Mouse (Mus musculus) 416B (cell line): Measurements from ENCODE around the gene Fip1l1.

Experiments
- DNase-seq: peaks from one replicate; pipeline ENCODE4 v3.0.0; 2011; ENCODE audit warnings: low read depth

Fip1l1 gene

GRCm38 (mm10) chr5:74535240-74536021 is at the start of gene Fip1l1:
Gene Fip1l1, plus strand, starts transcription at chr5:74535449.
- DNase-seq: peak; percentile 94

DNA sequence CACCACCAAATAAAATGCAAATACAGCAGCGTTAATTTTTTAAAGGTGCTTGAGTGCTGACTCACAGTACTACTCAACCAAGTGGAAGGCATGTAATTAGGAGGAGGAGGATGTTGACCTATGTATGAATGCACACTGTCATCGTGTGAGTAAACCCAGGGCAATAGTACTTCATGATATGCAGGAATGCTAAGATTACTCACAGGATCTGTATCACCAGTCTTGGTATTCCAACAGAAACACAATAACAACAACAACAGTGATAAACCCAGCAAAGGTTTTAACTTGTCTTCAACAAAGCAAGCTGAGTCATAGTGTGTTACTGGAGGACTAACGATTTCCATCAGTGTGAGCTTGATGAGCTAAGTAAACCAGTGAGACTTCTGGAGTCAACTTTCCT is 42.5 kb upstream of the Fip1l1 start:
- DNase-seq: peak; percentile 16

GRCm38 (mm10) chr5:74511686-74512085 is 23.6 kb upstream of the Fip1l1 start:
- DNase-seq: no peak

- peak; percentile 54 for DNase-seq
These were observed 8.2 kb upstream of the Fip1l1 start for GRCm38 (mm10) chr5:74527025-74527424.

DNA sequence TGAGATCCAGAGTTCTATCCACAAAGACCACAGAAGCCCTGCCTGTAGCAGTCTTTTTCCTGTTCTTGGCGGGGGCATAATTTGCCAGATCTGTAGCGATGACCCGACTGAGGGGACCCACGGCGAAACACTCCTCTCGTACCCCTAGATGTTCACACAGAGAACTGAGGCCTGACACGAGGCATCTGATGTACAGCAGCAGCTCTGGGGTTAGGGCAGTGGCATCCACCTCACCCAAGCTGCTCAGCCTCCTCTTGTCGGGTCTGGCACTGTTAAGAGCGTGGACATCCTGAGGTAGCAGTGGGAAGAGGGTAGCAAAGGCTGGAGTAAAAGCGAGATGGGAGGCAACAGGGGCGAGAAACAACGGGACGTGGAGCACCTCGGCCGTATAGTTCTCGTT is 4.5 kb upstream of the Fip1l1 start:
- DNase-seq: peak; percentile 15

- peak; percentile 97 for DNase-seq
These were observed 3.5 kb upstream of the Fip1l1 start, which contains the start of gene Scfd2 for GRCm38 (mm10) chr5:74531630-74532280. Gene Scfd2, minus strand, starts transcription at chr5:74531759.

- peak; percentile 67 for DNase-seq
These were observed 1.1 kb downstream of the Fip1l1 start for GRCm38 (mm10) chr5:74536180-74536947.

DNA sequence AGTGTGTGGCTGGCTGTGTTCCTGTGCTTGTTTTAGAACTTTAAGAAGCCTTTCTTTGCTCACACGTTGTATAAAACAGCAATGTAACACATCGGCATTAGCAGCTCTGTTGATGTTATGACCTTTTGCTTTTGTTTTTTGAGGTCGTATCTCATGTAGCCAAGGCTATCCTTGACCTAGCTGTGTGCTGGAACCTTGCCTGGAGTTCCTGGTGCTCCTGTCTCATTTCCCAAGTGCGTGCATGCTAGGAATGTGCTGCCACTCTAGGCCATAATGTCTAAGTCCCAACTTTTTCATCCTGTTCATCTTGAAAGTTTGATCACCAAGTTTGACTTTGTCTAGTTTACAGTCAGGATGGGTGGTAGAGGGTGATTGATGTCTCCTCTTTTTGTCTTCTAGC is 10.4 kb downstream of the Fip1l1 start:
- DNase-seq: no peak

- no peak for DNase-seq
These were observed 14.3 kb downstream of the Fip1l1 start for GRCm38 (mm10) chr5:74549566-74549965.

GRCm38 (mm10) chr5:74561151-74561550 is 25.9 kb downstream of the Fip1l1 start:
- DNase-seq: no peak

DNA sequence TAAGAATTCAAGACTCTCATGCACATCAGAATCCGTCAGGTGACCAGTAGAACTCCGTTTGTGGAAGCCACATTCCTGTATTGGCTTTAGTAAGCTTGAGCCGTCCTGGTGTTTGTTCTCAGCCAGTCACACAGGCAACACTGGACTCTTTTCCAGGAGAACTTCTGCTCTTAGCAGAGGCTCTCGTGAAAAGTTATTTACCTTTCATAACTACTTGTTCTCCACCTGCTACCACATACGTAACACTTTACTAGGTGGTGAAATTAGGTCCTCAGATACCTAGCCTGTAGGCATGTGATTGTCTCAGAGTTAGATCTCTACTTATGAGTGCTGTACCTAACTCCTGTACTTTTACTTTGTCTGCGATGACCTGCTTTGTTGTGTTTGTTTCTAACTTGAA is 36.5 kb downstream of the Fip1l1 start:
- no peak for DNase-seq

DNA sequence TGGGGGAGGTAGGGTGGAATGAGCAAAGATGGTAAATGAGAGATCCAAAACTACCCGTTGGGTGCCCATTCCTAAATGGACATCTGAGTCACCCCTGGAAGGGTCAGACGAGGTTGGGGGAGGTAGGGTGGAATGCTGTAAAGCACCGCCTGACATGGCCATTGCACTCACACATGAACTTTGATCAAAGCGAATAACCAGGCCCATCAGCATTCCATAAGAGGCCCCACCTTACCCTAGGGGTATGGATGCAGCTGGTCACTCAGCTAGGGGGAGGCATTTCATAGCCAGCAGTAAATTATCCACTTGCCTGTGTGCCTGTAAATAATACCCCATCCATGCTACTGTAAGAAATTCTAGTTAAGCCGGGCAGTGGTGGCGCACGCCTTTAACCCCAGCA is 53.9 kb downstream of the Fip1l1 start:
- DNase-seq: no peak

GRCm38 (mm10) chr5:74591413-74591812 is 56.2 kb downstream of the Fip1l1 start:
- DNase-seq: no peak

DNA sequence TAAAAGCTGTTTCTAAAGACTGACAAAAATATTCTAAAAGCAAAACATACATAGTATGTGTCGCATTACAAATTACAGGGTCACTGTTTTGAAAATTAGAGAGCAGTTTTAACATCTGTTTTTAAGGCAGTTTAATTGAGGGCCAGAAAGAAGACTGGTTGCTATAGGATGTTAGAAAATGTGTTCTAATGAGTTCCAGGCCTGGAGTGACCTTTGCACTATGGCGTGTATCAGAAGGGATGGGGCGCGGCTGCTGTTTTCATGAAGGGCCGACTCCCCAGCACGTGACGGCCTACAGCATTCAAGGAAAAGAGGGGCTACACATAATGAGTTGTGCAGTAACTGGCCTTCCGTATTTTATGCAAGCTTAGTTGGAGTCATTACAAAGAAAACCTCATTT is 57.9 kb downstream of the Fip1l1 start:
- DNase-seq: no peak

- no peak for DNase-seq
These were observed 64.8 kb downstream of the Fip1l1 start for GRCm38 (mm10) chr5:74600010-74600409.

- peak; percentile 33 for DNase-seq
These were observed 65.9 kb downstream of the Fip1l1 start for GRCm38 (mm10) chr5:74601171-74601570.

DNA sequence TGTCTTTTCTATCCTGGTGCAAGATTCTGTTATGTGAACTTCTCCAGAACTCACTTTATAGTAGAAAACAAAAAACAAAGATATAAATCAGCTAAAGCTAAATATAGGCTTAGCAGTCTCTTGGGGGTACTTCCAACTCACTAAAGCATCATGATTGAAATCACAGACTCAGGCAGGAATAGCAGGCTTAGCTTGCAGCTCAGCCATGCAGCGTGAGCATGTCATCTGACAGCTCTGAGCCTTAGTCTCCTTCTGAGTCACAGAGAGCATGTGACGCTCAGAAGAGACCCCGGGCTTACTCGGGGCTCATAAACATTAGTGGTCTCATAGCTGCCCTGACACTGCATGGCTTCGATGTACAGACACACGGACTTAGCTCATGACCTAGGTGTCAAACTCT is 66.7 kb downstream of the Fip1l1 start:
- no peak for DNase-seq

DNA sequence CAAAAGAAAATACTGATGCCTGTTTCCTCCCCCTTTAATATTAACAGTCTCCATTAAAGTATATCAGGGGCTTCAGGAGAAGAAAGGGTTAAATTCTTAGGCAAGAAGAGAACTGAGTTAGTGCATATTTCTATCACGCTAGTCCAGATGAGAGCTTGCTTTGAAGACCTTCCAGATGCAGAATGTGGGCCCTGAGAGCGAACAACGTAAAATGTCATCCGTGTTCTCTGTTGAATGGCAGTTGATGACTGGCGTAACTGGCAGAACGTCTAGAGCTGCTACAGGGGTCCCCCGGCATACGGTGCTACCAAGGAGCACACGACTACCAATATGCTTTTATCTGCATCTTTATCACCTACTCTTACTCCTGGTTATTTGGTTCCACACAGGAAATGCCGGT is 67.1 kb downstream of the Fip1l1 start:
- no peak for DNase-seq

GRCm38 (mm10) chr5:74603306-74603705 is 68.1 kb downstream of the Fip1l1 start:
- DNase-seq: no peak

DNA sequence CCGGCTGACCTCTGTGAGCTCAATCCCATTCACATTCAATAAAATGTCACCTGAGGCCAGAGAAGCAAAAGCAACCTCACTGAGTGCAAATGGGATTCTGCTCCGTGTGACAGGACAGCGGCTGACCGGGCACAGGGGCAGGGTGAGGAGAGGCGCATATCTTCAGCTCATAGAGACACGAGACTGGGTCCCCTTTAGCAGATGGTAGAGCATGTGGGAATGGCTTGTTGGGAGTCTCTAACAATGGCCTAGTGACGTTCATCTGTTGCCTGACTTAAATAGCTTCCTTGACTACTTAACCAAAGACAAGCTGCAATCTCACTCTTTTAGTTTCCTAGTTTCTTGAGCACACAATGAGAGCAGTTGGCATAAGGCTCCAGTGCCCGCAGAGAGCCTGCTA is 71.0 kb downstream of the Fip1l1 start:
- no peak for DNase-seq

DNA sequence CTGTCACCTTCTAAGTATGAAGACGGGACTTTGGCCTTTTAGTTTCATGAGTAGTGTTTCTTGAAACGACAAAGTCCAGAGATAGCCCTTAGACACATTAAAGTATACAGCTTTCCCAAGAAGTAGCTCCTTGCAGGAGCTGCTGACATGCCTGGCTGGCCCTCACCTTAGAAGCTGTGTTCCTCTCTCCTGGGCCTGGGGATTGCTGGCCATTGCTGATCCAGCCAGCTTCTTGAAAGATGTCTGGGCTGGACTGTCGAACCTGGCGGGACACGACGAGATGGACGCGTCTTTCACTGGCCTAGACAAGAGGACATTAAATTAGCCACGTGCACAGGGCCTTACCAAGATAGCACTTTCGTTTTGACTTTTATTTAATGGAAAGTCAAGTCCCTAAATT is 75.3 kb downstream of the Fip1l1 start:
- no peak for DNase-seq

DNA sequence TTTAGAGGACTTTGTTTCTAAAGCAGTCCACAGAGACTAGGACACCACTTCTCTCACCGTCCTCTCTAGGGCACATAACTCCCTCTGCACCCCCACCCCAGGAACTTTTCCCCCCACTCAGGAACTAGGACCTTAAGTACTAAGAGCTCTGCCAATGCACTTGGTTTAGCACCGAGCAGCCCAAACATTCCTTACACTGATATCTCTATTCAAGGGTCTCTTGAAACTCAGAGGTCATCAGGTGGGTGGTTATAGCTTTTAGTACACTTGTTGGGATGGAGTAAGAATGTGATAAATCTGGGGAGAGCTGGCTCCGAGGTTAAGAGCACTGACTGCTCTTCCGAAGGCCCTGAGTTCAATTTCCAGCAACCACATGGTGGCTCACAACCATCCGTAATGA is 77.5 kb downstream of the Fip1l1 start:
- DNase-seq: no peak
